Mouse (Mus musculus) midbrain, embryonic 15.5 days (tissue): ENCODE results near the gene Pip5k1a. TPM values are rescaled to one million over a fixed set of nuclear protein-coding genes. Genes with fewer than 3 reads are reported as not detected.
"Not testable (repeated sequence)": the region's sequence is repeated elsewhere in the genome, so short reads cannot be mapped to it uniquely, and the experiment has no call there.

Experiments
- ATAC-seq: fragments of 200-750 bp; cut with Nextera tagmentation; replicated peaks from 2 replicates; pipeline ENCODE4 v1.8.0; 2017; ENCODE audit warnings: moderate TSS enrichment
- H3K27ac ChIP-seq: fragments of 300-500 bp; sonication (generic); 2 replicates; pipeline ENCODE4 v1.5.1; 2015; ENCODE audit warnings: mild to moderate bottlenecking, inconsistent platforms
- H3K27me3 ChIP-seq: fragments of 300-500 bp; sonication (generic); replicated peaks from 2 replicates; pipeline ENCODE4 v1.6.1; 2015; ENCODE audit warnings: inconsistent platforms
- H3K36me3 ChIP-seq: fragments of 300-500 bp; sonication (generic); replicated peaks from 2 replicates; pipeline ENCODE4 v1.6.1; 2015; ENCODE audit warnings: inconsistent platforms
- H3K4me1 ChIP-seq: fragments of 300-500 bp; sonication (generic); 2 replicates; pipeline ENCODE4 v1.6.1; 2015; ENCODE audit warnings: inconsistent platforms
- H3K4me2 ChIP-seq: fragments of 300-500 bp; sonication (generic); 2 replicates; pipeline ENCODE4 v1.6.1; 2015; ENCODE audit warnings: inconsistent platforms, mild to moderate bottlenecking, moderate library complexity
- H3K4me3 ChIP-seq: fragments of 300-500 bp; sonication (generic); 2 replicates; pipeline ENCODE4 v1.5.1; 2015; ENCODE audit warnings: mild to moderate bottlenecking, inconsistent platforms
- H3K9ac ChIP-seq: fragments of 300-500 bp; sonication (generic); 2 replicates; pipeline ENCODE4 v1.6.1; 2015; ENCODE audit warnings: mild to moderate bottlenecking, inconsistent platforms
- H3K9me3 ChIP-seq: fragments of 300-500 bp; sonication (generic); 2 replicates; pipeline ENCODE4 v1.6.1; 2016; ENCODE audit warnings: inconsistent platforms
- WGBS: fragments of 180-500 bp; shearing (Covaris S2); methylation state at CpG from one replicate; pipeline ENCODE4 v1.1.7; 2015; ENCODE audit warnings: mixed read lengths; 5-methylcytosine and 5-hydroxymethylcytosine counted together
- polyA plus RNA-seq: library from polyadenylated mRNA; unstranded; fragments of >200 nt; fragmentation: Nextera tagmentation; extraction: Ambion mirVana; gene quantifications from 2 replicates; pipeline ENCODE4 v1.2.1, GENCODE M21; 2015

Gene Pip5k1a
- polyA plus RNA-seq, 1 experiment from 2014 or later: 17.2 TPM

DNA sequence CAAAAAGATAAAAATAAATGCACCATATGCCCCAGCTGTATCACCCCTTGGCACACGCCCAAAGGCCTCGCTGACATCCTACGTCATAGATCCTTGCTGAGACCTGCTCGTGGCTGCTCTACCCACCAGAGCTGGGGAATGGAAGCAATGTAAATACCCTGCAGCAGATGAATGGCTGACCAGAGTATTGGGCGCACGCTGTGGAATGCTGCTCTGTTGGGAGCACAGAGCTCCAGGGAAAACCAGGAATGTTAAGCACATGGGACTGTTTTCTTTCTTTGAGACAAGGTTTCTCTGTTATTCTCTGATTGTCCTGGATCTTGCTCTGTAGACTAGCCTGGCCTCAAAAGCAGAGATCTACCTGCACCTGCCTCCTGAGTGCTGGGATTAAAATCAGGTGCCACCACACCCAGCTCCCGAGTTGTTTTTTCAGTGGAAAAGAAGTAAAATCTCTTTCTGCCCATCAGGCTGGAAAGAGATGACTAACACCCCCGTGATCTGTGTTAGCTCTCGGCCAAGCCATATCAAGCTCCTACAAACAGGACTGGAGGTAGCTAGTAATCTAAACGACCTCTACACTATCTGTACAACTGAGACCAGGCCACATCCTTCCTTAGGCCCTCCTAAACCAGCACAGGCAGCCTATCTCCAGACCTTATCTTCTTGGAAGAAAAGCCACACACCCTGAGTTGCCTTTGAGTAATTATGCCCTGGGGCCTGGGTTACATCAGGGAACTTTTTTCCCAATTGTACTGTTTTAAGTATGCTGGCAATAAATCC, 52.1 kb downstream of the Pip5k1a start:
- no peak overlapping the region for H3K9ac ChIP-seq
- H3K4me2 ChIP-seq: no peak overlapping the region
- H3K36me3 ChIP-seq: peaks cover 14% of the 10 kb centered on the region; the same call in 1 of the 2 replicates
- no peaks in the 10 kb centered on the region for H3K27me3 ChIP-seq
- WGBS: 51% methylated on average over 10 of the region's 10 CpGs
- H3K9me3 ChIP-seq: no peaks in the 10 kb centered on the region
- no peak overlapping the region for H3K27ac ChIP-seq
- H3K4me3 ChIP-seq: no peak overlapping the region
- H3K4me1 ChIP-seq: no peaks in the 10 kb centered on the region
- ATAC-seq: no peak

DNA sequence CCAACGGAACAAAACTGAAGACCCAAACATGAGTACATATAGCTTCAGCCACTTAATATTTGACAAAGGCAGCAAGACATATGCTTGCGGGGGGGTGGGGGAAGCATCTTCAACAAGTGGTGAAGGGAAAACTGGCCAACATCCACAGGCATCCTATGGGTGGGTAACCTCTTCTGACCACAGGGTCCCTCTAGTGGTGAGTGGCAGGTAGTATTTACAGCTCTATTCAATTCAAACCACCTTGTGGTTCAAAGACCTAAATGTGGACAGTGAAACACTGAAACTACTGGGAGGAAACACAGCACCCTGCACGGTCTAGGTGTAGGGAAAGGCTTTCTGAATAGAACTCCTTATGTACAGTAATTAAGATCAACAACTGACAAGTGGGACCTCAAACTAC, 53.0 kb downstream of the Pip5k1a start:
- WGBS: 37% methylated on average over 3 of the region's 3 CpGs
- no peak for ATAC-seq
- H3K27ac ChIP-seq: no peak overlapping the region

DNA sequence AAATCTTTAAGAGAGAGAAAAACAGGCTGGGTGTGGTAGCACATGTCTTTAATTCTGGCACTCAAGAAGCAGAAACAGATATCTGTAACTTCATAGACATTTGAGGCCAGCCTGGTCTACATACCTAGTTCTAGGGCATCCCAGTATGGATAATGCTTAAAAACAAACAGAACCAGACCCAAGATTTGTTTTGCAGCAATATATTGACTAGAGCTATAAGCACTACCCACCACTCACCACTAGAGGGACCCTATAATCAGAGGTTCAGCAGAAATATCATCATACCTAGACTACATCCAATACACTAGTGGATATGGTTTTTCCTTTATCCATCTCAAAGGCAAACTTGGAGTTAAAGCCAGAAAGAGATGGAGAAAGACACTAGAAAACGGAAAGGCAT, 53.8 kb downstream of the Pip5k1a start:
- Histone ChIP-seq H3K4me2 (no peak overlapping the region), H3K27ac (no peak overlapping the region), H3K4me1 (no peaks in the 10 kb centered on the region), H3K9me3 (no peaks in the 10 kb centered on the region), H3K27me3 (no peaks in the 10 kb centered on the region), H3K9ac (no peak overlapping the region), H3K4me3 (no peak overlapping the region), H3K36me3 (peaks cover under 1% of the 10 kb centered on the region; the same call in 1 of the 2 replicates)
- WGBS: 36% methylated on average over 1 of the region's 1 CpGs
- ATAC-seq: peak; percentile 63; the same call in 1 of the 2 replicates

More for the DNA sequence above, 53.0 kb downstream of the Pip5k1a start:
- Histone ChIP-seq H3K9ac (no peak overlapping the region), H3K4me1 (no peaks in the 10 kb centered on the region), H3K4me3 (no peak overlapping the region), H3K27me3 (no peaks in the 10 kb centered on the region), H3K4me2 (no peak overlapping the region), H3K9me3 (no peaks in the 10 kb centered on the region), H3K36me3 (peaks cover 6% of the 10 kb centered on the region; the same call in 1 of the 2 replicates)

DNA sequence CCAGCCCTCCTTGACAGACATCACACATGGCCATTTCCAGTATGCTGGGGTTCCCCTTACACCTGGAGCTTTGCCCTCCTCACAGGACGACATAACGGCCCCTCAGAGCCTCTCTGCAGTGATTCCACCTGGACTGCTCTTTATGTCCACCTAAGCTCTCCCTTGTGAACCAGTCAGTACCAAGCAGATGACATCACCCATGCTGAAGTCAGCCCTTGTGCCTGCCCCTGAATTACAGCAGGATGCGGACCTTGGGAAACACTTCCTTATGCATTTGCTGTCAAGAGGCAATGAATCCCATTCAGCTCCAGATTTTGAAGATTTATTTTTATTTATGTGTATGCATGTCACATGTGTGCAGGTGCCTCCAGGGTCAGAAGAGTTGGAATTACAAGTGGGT, 58.8 kb downstream of the Pip5k1a start:
- no peaks in the 10 kb centered on the region for H3K36me3 ChIP-seq
- no peak overlapping the region for H3K9ac ChIP-seq
- H3K4me3 ChIP-seq: no peak overlapping the region
- no peak overlapping the region for H3K27ac ChIP-seq
- no peak overlapping the region for H3K4me2 ChIP-seq
- no peaks in the 10 kb centered on the region for H3K9me3 ChIP-seq
- 75% methylated on average over 3 of the region's 3 CpGs for WGBS
- no peaks in the 10 kb centered on the region for H3K27me3 ChIP-seq
- peaks cover under 1% of the 10 kb centered on the region for H3K4me1 ChIP-seq
- no peak for ATAC-seq

DNA sequence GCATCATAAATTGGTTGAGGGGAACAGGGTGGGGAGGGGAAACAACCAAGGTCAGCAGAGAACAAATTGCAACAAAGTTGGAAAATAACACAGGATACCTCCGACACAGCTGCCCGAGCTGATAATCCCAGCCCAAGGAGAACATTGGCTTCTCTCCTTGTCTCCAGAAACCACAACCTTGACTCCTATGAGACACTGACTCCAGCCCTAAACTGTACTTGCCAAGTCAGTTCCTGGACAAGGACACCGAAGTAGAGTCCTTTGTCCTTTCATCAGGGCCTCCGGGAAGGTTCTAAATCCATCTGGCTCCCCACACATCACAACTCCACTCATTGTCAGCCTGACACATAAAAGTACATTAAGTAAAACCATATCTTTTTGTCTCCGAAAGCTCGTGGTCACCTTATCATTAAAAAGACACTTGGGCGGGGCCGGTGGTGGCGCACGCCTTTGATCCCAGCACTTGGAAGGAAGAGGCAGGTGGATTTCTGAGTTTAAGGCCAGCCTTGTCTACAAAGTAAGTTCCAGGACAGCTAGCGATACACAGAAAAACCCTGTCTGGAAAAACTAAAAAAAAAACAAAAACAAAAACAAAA, 60.2 kb downstream of the Pip5k1a start:
- Histone ChIP-seq H3K4me1 (peaks cover 8% of the 10 kb centered on the region), H3K9me3 (no peaks in the 10 kb centered on the region), H3K36me3 (no peaks in the 10 kb centered on the region), H3K4me2 (no peak overlapping the region), H3K9ac (no peak overlapping the region), H3K27ac (no peak overlapping the region), H3K4me3 (no peak overlapping the region), H3K27me3 (no peaks in the 10 kb centered on the region)
- 87% methylated on average over 11 of the region's 11 CpGs for WGBS
- ATAC-seq: no peak

DNA sequence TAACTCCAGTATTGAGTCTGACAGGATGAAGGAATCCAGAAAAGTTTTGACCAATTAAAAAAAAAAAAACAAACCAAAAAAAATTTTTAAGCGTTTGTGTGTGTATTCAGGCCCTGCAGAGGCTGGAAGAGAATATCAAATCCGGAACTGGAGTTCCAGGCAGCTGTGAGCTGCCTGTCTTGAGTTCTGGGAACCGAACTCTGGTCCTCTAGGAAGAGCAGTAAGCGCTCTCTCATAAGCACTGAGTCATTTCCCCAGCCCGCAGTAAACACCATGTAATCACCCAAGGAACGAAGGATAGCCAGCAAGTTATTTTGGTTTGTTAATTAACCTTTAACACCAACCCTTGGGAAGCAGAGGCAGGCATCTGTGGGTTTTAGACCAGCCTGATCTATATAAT, 63.5 kb downstream of the Pip5k1a start:
- H3K4me2 ChIP-seq: no peak overlapping the region

DNA sequence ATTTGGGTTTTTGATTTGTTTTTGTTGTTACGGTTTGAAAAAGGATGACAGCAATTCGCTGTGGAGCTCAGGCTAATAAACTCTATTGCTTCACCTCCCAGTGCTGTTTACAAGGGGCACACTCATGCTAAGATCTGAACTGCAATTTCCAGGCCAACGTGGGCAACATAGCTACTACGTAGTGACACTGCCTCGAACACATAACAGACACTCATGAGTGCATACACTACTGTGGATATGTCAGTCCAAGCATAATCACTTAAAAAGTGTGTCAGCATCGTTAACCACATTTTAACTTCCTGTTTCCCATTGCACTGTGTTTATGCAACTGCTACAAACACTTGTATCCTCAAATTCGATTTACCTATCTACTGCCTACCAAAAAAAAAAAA, 63.9 kb downstream of the Pip5k1a start:
- H3K9me3 ChIP-seq: no peaks in the 10 kb centered on the region
- H3K36me3 ChIP-seq: peaks cover 3% of the 10 kb centered on the region; the same call in 1 of the 2 replicates
- H3K4me3 ChIP-seq: peak overlapping the region; percentile 87
- H3K9ac ChIP-seq: peak overlapping the region; percentile 19; the same call in 1 of the 2 replicates
- H3K27me3 ChIP-seq: no peaks in the 10 kb centered on the region
- peaks cover 13% of the 10 kb centered on the region for H3K4me1 ChIP-seq
- WGBS: 32% methylated on average over 7 of the region's 7 CpGs
- peak overlapping the region; percentile 72 for H3K27ac ChIP-seq
- peak overlapping the region; percentile 63 for H3K4me2 ChIP-seq
- ATAC-seq: peak; percentile 75

More for the DNA sequence above, 63.5 kb downstream of the Pip5k1a start:
- 75% methylated on average over 6 of the region's 6 CpGs for WGBS
- H3K4me1 ChIP-seq: peaks cover 13% of the 10 kb centered on the region
- no peak overlapping the region for H3K27ac ChIP-seq
- no peaks in the 10 kb centered on the region for H3K36me3 ChIP-seq
- H3K27me3 ChIP-seq: no peaks in the 10 kb centered on the region
- H3K9me3 ChIP-seq: no peaks in the 10 kb centered on the region
- H3K9ac ChIP-seq: no peak overlapping the region
- no peak overlapping the region for H3K4me3 ChIP-seq
- ATAC-seq: no peak

DNA sequence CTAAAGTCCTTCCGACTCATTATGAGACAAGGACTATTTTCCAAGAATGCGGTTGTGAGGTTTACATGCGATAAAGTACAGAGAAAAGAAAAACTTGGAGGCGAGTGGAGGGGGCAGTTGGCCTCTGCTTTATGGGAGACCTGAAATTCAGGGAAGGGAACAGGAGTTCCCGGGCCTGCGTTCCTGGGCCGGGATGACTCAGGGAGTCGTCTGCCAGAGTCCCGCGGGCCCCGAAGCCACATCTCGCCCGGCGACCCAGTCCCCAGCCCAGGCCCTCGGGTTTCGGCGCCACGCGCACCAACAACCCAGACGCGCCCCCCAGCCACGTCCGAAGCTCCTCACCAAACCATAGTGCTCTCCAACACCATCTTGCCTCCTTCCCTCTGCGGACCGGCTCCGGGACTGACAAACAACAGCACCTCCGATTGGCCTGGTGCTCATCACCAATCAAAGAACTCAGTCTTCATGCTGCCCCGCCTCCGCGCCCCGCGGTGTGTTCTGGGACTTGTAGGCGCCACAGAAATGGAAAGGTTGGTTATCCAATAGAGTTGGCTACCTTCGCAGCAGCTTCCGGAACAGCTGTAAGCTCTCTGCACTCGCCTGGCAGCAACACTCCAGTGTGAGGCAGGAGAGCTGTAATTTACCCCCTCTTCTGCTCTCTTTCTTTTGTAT, 64.4 kb downstream of the Pip5k1a start, which contains the start of gene Psmd4:
TSS of gene Psmd4 (minus strand) at position 449 of the 672 bp plus-strand sequence.
- under 1% methylated on average over 36 of the region's 36 CpGs for WGBS
- Histone ChIP-seq H3K27ac (peak within 1 kb of the TSS; percentile 72), H3K27me3 (no peaks in the 10 kb centered on the region), H3K9me3 (no peaks in the 10 kb centered on the region), H3K4me1 (peaks cover 13% of the 10 kb centered on the region), H3K4me3 (peak within 1 kb of the TSS; percentile 87), H3K36me3 (peaks cover 3% of the 10 kb centered on the region; the same call in 1 of the 2 replicates), H3K9ac (peak within 1 kb of the TSS; percentile 90), H3K4me2 (peak within 1 kb of the TSS; percentile 63)
- peak; percentile 100 for ATAC-seq

DNA sequence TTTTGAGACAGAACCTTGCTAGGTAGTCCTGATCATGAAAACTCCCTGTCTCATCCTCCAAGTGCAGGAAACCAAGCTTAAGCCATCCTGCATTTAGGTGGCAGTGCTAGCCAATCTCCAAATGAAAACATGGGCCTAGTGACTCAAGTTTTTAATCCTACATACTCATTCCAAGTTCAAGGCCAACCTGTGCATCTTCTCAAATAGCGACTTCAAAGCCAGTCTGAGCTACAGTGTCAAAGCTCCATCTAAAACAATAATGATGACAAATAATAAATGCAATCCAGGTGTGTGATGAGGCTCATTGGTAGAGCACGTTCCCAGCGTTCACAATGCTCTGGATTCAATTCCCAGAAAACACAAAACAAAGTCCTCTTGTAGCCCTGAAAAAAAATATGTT, 65.1 kb downstream of the Pip5k1a start:
- Histone ChIP-seq H3K9me3 (no peaks in the 10 kb centered on the region), H3K4me2 (peak overlapping the region; percentile 63), H3K9ac (peak overlapping the region; percentile 90), H3K27me3 (no peaks in the 10 kb centered on the region), H3K36me3 (peaks cover 3% of the 10 kb centered on the region; the same call in 1 of the 2 replicates), H3K4me1 (peaks cover 13% of the 10 kb centered on the region), H3K4me3 (peak overlapping the region; percentile 87), H3K27ac (no peak overlapping the region)
- no peak for ATAC-seq
- 20% methylated on average over 3 of the region's 3 CpGs for WGBS

DNA sequence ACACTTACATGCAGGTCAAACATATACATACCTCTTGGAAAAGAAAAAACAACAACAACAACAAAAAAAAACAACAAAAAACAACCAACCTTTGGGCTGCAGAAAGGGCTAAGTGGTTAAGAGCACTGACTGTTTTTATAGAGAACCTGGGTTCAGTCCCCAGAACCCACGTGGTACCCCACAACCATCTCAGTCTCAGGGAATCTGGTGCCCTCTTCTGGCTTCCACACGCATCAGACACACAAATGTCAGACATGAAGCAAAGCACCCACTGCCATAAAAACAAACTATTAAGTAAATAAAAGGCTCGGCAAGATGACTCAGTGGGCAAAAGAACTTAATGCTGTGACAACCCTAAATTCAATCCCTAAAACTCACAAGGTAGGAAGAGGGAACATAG, 76.8 kb downstream of the Pip5k1a start:
- 73% methylated on average over 3 of the region's 3 CpGs for WGBS
- no peak for ATAC-seq
- Histone ChIP-seq H3K4me1 (no peaks in the 10 kb centered on the region), H3K27me3 (no peaks in the 10 kb centered on the region), H3K36me3 (peaks cover 42% of the 10 kb centered on the region), H3K4me3 (no peak overlapping the region), H3K4me2 (no peak overlapping the region), H3K27ac (no peak overlapping the region), H3K9me3 (no peaks in the 10 kb centered on the region), H3K9ac (no peak overlapping the region)

DNA sequence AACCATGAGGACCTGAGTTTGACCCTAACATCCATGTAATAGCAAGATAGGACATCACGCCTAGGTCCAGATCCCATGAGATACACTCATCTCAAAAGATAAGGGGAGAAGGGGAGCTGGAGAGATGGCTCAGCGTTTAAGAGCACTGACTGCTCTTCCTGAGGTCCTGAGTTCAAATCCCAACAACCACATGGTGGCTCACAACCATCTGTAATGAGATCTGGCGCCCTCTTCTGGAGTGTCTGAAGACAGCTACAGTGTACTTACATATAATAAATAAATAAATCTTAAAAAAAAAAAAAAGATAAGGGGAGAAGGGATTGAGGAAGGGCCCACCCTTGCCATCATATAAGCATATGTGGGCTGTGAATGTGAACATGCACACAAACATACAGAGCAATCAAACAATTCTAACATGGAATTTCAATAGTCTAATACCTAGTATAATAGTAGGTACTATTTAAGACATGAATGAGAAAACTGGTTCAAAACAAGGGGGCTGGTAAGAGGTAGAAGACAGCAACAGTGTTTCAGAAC, 77.4 kb downstream of the Pip5k1a start:
- 78% methylated on average over 3 of the region's 3 CpGs for WGBS
- H3K9ac ChIP-seq, H3K4me2 ChIP-seq, H3K9me3 ChIP-seq, H3K4me3 ChIP-seq, ATAC-seq, H3K27me3 ChIP-seq, H3K27ac ChIP-seq, H3K4me1 ChIP-seq: not testable (repeated sequence)
- peaks cover 36% of the 10 kb centered on the region for H3K36me3 ChIP-seq

DNA sequence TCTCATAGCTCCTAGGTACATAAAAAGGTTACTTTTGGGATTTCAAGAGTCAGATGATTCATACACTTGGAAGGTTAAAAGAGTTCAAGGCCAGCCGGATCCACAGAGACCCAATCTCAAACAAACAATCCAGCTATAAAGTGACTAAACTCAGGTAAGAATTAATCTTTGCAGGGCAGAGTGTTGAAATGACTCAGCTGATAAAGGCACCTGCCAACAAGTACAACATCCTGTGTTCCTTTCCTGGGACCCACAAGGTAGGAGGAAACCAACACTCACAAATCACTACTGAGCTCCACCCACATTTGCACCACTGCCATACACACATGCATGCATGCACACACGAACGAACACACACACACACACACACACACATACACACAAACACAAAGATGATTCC, 78.1 kb downstream of the Pip5k1a start:
- Histone ChIP-seq H3K4me1 (no peaks in the 10 kb centered on the region), H3K4me3 (no peak overlapping the region), H3K27me3 (no peaks in the 10 kb centered on the region), H3K9me3 (no peaks in the 10 kb centered on the region), H3K27ac (no peak overlapping the region), H3K4me2 (no peak overlapping the region), H3K9ac (no peak overlapping the region), H3K36me3 (peaks cover 31% of the 10 kb centered on the region)
- 90% methylated on average over 3 of the region's 3 CpGs for WGBS
- ATAC-seq: no peak
